Mouse (Mus musculus): ENCODE results near the gene Klf5. TPM values are rescaled to one million over a fixed set of nuclear protein-coding genes. Genes with fewer than 3 reads are reported as not detected.

Gene Klf5
- total RNA-seq, 2 experiments from 2014 or later: 4.7 to 5.5 TPM

GRCm38 (mm10) chr14:99323376-99323775 lies 24.9 kb downstream of the Klf5 start:
- no peak overlapping the region for H3K27ac ChIP-seq
- TF ChIP-seq CTCF (IDR thresholded peaks at IDR 0.05): no peak
- intact Hi-C loops (cut with DNase I): no loop called here
- H3K4me3 ChIP-seq: no peak overlapping the region
- DNase-seq: no peak

DNA sequence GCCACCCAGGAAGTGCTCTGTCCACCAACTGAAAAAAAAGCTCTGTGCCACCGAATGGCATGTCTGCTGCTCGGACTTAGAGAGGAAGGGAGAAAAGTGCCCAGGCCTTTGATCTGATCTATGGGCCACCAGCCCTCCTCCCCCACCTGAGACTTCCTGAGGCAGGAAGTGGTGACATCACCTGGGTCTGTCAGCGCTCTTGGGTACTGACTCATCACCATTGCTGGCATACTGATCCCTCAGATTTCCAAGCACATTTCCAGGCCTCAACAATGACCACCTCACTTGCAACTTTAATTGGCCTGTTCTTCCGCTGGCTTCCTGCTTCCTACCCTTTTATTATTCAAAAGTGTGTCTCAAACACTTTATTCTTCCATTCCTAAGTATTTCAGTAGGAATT lies 26.0 kb downstream of the Klf5 start:
- no peak overlapping the region for H3K27ac ChIP-seq
- no peak overlapping the region for H3K4me3 ChIP-seq
- TF ChIP-seq CTCF (IDR thresholded peaks at IDR 0.05): no peak
- intact Hi-C loops (cut with DNase I): no loop called here
- DNase-seq: no peak

DNA sequence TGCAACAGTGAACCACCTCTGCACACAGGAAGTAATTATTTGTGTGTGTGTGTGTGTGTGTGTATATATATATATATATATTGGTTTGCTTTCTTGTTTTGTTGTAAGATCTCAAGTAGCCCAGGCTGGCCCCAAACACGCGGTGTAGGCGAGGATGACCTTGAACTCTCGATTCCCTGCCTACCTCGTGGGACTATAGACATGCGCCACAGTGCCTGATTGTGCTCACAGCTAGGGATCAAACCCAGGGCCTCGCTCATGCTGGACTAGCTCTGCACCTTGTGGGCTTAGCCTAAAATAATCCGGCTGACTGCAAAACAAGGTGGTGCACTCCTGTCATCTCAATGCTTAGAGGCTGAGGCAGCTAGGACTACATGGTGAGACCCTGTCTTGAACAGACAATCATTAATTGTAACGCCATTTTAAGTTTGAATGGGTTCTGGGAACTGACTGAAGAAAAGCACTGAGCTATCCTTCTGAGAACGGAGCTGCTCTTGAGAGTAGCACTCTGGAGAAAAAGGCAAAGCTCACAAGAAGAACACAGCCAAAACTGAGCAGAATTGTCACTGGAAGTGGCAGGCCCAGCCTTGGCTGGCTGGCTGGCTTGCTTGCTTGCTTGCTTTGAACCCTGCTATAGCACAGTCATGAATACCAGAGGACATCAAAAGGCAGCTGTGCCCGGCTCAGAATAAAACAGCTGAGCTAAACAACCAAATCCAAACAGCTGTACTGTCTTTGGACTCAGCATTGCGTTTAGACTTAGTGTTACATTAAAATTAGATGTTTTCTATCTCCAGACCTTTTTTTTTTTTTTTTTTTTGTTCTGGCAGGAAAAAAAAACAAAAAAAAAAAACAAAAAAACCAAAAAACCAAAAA lies 27.3 kb downstream of the Klf5 start:
- no peak for TF ChIP-seq CTCF (IDR thresholded peaks at IDR 0.05)
- DNase-seq: no peak
- H3K4me3 ChIP-seq: no peak overlapping the region
- H3K27ac ChIP-seq: no peak overlapping the region
- intact Hi-C loops (cut with DNase I): no loop called here

DNA sequence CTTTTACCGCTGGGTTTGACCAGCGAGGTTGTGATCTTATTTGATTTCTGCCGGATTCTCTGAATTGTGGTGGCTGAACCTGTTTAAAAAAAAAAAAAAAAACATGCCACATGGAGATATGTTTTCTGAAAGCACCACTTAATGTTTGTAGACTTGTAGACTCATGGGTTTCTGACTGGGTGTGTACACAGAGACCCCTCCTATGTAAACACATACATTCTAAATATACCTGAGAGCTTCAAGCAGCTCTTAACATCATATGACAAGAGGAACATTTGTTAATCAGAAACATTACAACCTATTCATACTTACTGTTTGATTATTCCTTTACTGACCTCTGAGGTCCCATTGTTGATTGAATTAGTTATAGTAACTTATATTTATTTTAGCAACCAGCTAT lies 38.1 kb downstream of the Klf5 start:
- intact Hi-C loops (cut with DNase I): no loop called here
- no peak for TF ChIP-seq CTCF (IDR thresholded peaks at IDR 0.05)

GRCm38 (mm10) chr14:99339021-99339420 lies 40.5 kb downstream of the Klf5 start:
- DNase-seq: no peak
- intact Hi-C loops (cut with DNase I): no loop called here
- TF ChIP-seq CTCF (IDR thresholded peaks at IDR 0.05): no peak
- Histone ChIP-seq H3K4me3 (no peak overlapping the region), H3K27ac (no peak overlapping the region)

More for the DNA sequence above, 38.1 kb downstream of the Klf5 start:
- Histone ChIP-seq H3K4me3 (no peak overlapping the region), H3K27ac (no peak overlapping the region)
- DNase-seq: no peak

- no peak for DNase-seq
- Histone ChIP-seq H3K27ac (no peak overlapping the region), H3K4me3 (no peak overlapping the region)
- no peak for TF ChIP-seq CTCF (IDR thresholded peaks at IDR 0.05)
- intact Hi-C loops (cut with DNase I): no loop called here
These were observed 41.4 kb downstream of the Klf5 start for GRCm38 (mm10) chr14:99339681-99340522.

GRCm38 (mm10) chr14:99340703-99341102 lies 42.2 kb downstream of the Klf5 start:
- H3K4me3 ChIP-seq: no peak overlapping the region
- no peak for DNase-seq
- TF ChIP-seq CTCF (IDR thresholded peaks at IDR 0.05): no peak
- intact Hi-C loops (cut with DNase I): no loop called here
- no peak overlapping the region for H3K27ac ChIP-seq

DNA sequence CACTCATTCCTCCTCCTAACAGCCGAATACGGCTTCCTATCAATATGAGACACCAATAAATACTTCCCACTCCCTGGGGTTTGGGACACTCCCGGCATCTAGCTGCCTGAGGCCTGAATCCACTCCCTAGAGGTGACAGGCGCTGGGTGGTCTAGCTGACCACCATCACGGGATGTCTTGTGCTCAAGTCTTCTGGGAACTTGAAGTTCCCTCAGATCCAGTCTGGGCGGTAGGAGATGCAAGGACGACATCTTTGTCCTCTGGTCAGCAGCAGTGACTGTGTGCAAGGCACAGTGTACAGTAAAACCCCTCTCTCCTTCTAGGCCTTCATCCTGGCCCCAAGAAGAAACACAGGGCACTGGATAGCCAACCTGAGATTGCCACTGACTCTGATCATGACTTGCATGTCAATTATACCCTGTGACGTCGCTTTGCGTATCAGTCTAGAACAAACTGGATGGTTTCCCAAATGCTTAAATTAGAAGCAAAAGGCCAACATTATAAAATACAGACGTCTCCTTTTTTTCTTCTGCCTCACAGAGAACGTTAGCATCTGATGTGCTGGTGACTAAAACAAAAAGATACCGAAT lies 49.8 kb downstream of the Klf5 start:
- no peak for DNase-seq
- no peak overlapping the region for H3K27ac ChIP-seq
- intact Hi-C loops (cut with DNase I): no loop called here
- H3K4me3 ChIP-seq: no peak overlapping the region
- TF ChIP-seq CTCF (IDR thresholded peaks at IDR 0.05): no peak

GRCm38 (mm10) chr14:99349606-99350005 lies 51.1 kb downstream of the Klf5 start:
- intact Hi-C loops (cut with DNase I): no loop called here
- no peak for DNase-seq
- Histone ChIP-seq H3K4me3 (no peak overlapping the region), H3K27ac (no peak overlapping the region)
- TF ChIP-seq CTCF (IDR thresholded peaks at IDR 0.05): no peak

- no peak for TF ChIP-seq CTCF (IDR thresholded peaks at IDR 0.05)
- H3K4me3 ChIP-seq: no peak overlapping the region
- no peak overlapping the region for H3K27ac ChIP-seq
- DNase-seq: no peak
- intact Hi-C loops (cut with DNase I): no loop called here
These were observed 54.5 kb downstream of the Klf5 start for GRCm38 (mm10) chr14:99352989-99353388.

- no peak overlapping the region for H3K4me3 ChIP-seq
These were observed 55.6 kb downstream of the Klf5 start for GRCm38 (mm10) chr14:99354046-99354445.

GRCm38 (mm10) chr14:99354761-99355609 lies 56.5 kb downstream of the Klf5 start:
- H3K27ac ChIP-seq: no peak overlapping the region
- DNase-seq: no peak
- no peak for TF ChIP-seq CTCF (IDR thresholded peaks at IDR 0.05)
- no peak overlapping the region for H3K4me3 ChIP-seq
- intact Hi-C loops (cut with DNase I): no loop called here

More at GRCm38 (mm10) chr14:99354046-99354445, 55.6 kb downstream of the Klf5 start:
- no peak for TF ChIP-seq CTCF (IDR thresholded peaks at IDR 0.05)
- intact Hi-C loops (cut with DNase I): no loop called here
- H3K27ac ChIP-seq: no peak overlapping the region
- no peak for DNase-seq

Measured in gastrocnemius, adult 2 months (tissue).